In the genomic region with DNA sequence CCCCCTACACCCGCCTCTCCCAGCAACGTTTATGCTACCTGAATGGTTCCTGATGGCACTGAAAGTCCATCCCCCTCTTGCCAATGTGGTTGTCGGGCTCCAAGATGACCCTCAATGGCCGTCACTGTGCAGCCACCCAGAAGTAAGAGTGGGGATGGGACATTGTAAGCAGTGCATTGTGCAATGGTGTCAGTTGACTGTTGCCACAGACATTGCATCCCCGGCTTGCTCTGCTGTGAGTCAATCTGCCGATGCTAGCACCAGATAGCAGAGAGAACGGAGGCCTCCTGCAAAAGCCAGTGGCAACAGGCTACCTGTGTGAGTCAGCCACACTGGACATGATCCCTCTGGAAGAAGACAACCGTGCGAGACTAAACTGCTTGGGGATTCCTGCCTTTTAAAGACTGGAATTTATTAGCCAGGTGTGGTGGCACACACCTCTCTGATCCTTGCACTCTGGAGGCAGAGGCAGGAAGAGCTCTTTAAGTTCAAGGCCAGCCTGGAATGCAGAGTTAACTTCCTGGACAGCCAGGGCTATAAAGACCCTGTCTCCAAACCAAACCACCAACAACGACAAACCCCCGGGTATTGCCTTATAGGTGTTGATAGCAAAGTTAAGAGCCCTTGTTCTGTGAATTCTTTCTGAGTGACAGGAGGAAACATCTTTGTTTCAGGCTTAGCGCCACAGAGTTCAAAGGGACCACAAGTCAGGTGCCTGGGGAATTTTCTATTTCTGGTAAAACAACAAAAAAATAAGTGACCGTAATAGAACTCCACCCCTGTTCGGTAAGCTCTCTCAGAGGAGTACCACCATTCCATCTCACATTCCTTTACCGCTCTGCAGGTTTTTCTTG, we compare ENCODE assay signal across 11 mouse cellular contexts. TPM values are rescaled to one million over a fixed set of nuclear protein-coding genes. Genes with fewer than 3 reads are reported as not detected.
DNase-seq lines count a peak whose midpoint lies in the region.
"Had no signal": no experiment of that assay in that cellular context is flagged by ENCODE, and none has a peak within 500 bp of the region (broad histone marks: within the 10 kb centered on the region; RNA-seq: fewer than 3 reads in every experiment).

No protein-coding gene starts in this region.

- WGBS in large intestine, adult 2 months = 56% methylated on average over 15 of the region's 15 CpGs

- intact Hi-C loops in heart, postnatal 14 days (cut with DNase I) = no loop called here

- DNase-seq in thymus, postnatal 14 days = peak; percentile 16
- DNase-seq in thymus, postnatal 4 days = no peak
- peak; percentile 82 for DNase-seq in ZHBTc4 (ENCODE audit: low read depth, low spot score)
- DNase-seq in large intestine, adult 2 months (ENCODE audit: low read depth, low spot score) = peak; percentile 62
- DNase-seq in yolk sac, embryonic 10.5 days (ENCODE audit: low spot score) = peak; percentile 78
- DNase-seq in adrenal gland, postnatal 14 days = no peak
- no peak for DNase-seq in heart, postnatal 14 days
- DNase-seq: gastrocnemius, postnatal 14 days; heart, postnatal 4 days; lung, embryonic 14.5 days; retina, postnatal 1 day had no signal

RNA-seq across cellular contexts. Expression of a gene that starts 16.7 kb away (rescaled TPM):
- 7.3 and 10.8 TPM in 2 replicates for polyA plus RNA-seq in large intestine, adult 2 months (2012; rRNA removed)
- total RNA-seq in adrenal gland, postnatal 14 days (2021) = 4.3 and 8.1 TPM in 2 replicates
- total RNA-seq in heart, postnatal 14 days (2021) = 1,000 to 10,000 TPM; 1,141 to 1,154 TPM

RNA-seq across cellular contexts. Expression of a gene that starts 16.9 kb away (rescaled TPM):
- polyA plus RNA-seq in large intestine, adult 2 months (2012; rRNA removed) = 126 and 152 TPM in 2 replicates
- 311 and 324 TPM in 2 replicates for total RNA-seq in adrenal gland, postnatal 14 days (2021)
- total RNA-seq in heart, postnatal 14 days (2021) = 100 to 1,000 TPM; 728 to 823 TPM

Comparison
In these comparisons a context has a peak if more than half of its experiments do, and no peak if none do; other contexts are left out.
1. DNase-seq: peak in thymus, postnatal 14 days (single experiment), ZHBTc4 (single experiment), large intestine, adult 2 months (single experiment) and yolk sac, embryonic 10.5 days (single experiment); none in thymus, postnatal 4 days (single experiment), adrenal gland, postnatal 14 days (single experiment) and heart, postnatal 14 days (0 of 2).
2. RNA of a gene that starts 16.7 kb away (total RNA-seq): 1,141 to 1,154 TPM in heart, postnatal 14 days; 4.3 to 8.1 TPM in adrenal gland, postnatal 14 days; every median in the first group is over 100 times any median in the second.